Mouse (Mus musculus): ENCODE measurements at regions not wholly inside any gene's neighbourhood (a gene's known extent, or its start where the extent isn't known, plus 50 kb on each side); places are given as distances from the start of the nearest gene placed in this dataset.

DNA sequence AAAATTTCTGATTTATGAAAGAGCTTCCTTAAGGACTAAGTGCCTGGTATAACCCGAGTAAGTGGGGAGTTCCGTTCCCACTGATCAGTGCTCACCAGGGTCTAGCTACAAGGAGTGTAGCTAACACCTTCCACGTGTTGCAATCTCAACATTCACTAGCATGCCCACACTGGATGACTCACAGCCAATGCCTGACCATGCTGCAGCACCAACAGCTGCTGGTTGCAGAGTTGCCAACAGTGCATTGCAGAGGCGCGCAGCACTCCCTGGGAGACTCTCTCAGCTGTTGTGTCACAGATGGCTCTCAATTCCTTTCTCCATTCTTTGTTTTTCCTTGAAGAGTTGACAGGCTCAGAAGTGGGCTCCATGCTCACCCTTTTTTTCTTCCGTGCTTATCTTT is 787.5 kb upstream of the Tenm3 start:
- 72% methylated on average over 6 of the region's 6 CpGs for WGBS
- no peak for ATAC-seq (ENCODE audit: insufficient number of reproducible peaks, low FRiP score, low TSS enrichment, low read depth)
- no peaks in the 10 kb centered on the region for H3K9me3 ChIP-seq (ENCODE audit: control insufficient read depth, low read length)

DNA sequence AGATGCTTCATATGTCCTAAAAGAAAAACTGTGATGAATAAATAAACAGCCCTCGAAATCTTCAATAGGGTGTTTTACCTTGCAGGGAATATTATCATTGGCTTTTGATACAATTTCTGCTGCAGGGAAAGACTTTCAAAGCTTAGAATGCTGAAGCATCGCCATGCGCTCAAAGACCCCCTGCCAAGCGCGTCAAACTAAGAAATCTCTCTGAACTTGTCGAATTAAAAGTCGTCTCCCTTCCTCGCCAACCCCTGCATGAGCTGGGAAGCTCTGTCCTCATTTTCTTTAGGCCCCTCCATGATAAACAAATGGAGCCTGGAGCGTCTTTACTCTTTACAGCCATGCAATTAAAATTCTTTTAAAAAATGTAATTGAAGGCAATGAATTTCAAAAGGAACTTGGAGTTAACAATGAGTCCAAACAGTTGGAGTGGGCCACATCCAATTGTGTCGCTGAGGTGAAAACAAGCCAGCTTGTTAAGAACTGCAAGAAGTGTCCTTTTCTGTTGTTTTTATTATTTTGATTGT is 784.3 kb upstream of the Tenm3 start:
- Histone ChIP-seq H3K27me3 (ENCODE audit: control insufficient read depth, insufficient read depth, low read length) (no peaks in the 10 kb centered on the region), H3K27ac (replicated peaks; ENCODE audit: low read depth, low read length) (no peak overlapping the region), H3K4me2 (ENCODE audit: low read depth, severe bottlenecking) (no peak overlapping the region), H3K4me3 (ENCODE audit: low read depth, low read length) (no peak overlapping the region), H3K4me1 (ENCODE audit: control insufficient read depth, insufficient read depth, low read length) (no peaks in the 10 kb centered on the region), H3K36me3 (ENCODE audit: control insufficient read depth, insufficient read depth, low read length) (no peaks in the 10 kb centered on the region), H3K9ac (ENCODE audit: low read length) (no peak overlapping the region), H3K9me3 (ENCODE audit: control insufficient read depth, low read length) (no peaks in the 10 kb centered on the region)
- 28% methylated on average over 10 of the region's 10 CpGs for WGBS
- ATAC-seq (ENCODE audit: insufficient number of reproducible peaks, low FRiP score, low TSS enrichment, low read depth) (no peak), DNase-seq (ENCODE audit: low spot score) (no peak)

More for the DNA sequence above, 787.5 kb upstream of the Tenm3 start:
- DNase-seq (ENCODE audit: low spot score): no peak
- Histone ChIP-seq H3K9ac (ENCODE audit: low read length) (no peak overlapping the region), H3K27ac (replicated peaks; ENCODE audit: low read depth, low read length) (no peak overlapping the region), H3K4me2 (ENCODE audit: low read depth, severe bottlenecking) (no peak overlapping the region), H3K4me1 (ENCODE audit: control insufficient read depth, insufficient read depth, low read length) (no peaks in the 10 kb centered on the region), H3K27me3 (ENCODE audit: control insufficient read depth, insufficient read depth, low read length) (no peaks in the 10 kb centered on the region), H3K36me3 (ENCODE audit: control insufficient read depth, insufficient read depth, low read length) (no peaks in the 10 kb centered on the region), H3K4me3 (ENCODE audit: low read depth, low read length) (no peak overlapping the region)

DNA sequence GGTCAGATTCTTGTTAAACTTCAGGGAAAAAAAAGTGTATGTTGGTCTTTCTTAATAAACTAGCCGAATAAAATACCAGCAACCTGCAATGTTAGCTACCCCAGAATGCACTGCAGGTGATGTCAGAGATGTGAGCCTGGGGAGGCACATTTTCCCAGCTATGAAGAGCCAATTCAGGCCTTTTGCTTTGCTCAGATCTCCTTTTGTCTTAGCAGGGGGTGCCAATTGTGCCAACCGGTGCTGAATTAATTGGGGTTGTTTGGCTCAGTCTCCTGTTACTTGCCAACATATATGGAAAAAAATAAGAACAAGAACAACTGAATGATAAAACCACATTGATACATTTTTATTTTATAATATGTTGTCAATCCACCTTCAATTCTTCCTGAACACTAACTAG is 751.8 kb upstream of the Tenm3 start:
- H3K9me3 ChIP-seq (ENCODE audit: control insufficient read depth, low read length): no peaks in the 10 kb centered on the region
- no peak for DNase-seq (ENCODE audit: low spot score)
- H3K4me2 ChIP-seq (ENCODE audit: low read depth, severe bottlenecking): no peak overlapping the region
- no peaks in the 10 kb centered on the region for H3K27me3 ChIP-seq (ENCODE audit: control insufficient read depth, insufficient read depth, low read length)
- ATAC-seq (ENCODE audit: insufficient number of reproducible peaks, low FRiP score, low TSS enrichment, low read depth): no peak
- H3K9ac ChIP-seq (ENCODE audit: low read length): no peak overlapping the region
- no peaks in the 10 kb centered on the region for H3K36me3 ChIP-seq (ENCODE audit: control insufficient read depth, insufficient read depth, low read length)
- WGBS: 54% methylated on average over 2 of the region's 2 CpGs
- no peaks in the 10 kb centered on the region for H3K4me1 ChIP-seq (ENCODE audit: control insufficient read depth, insufficient read depth, low read length)
- no peak overlapping the region for H3K4me3 ChIP-seq (ENCODE audit: low read depth, low read length)
- H3K27ac ChIP-seq (replicated peaks; ENCODE audit: low read depth, low read length): no peak overlapping the region

DNA sequence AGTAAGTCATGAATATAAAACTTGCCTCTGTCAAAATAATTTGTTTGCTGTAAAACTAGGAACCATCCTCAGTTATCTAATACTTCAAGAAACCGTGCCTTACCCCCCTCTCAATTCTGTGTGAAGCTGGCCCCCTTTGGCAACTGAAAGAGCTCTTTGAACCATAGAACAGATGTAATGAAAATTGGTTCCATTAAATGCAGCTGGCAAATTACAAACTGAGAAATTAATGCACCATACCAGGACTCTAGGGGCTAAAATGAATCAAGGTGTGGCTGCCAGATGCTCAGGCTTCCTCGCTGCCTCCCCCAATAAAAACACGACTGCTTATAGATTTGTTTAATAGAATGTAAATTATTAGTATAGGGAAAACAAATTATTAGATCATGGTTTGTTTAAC is 723.7 kb upstream of the Tenm3 start:
- Histone ChIP-seq H3K4me3 (ENCODE audit: low read depth, low read length) (no peak overlapping the region), H3K4me1 (ENCODE audit: control insufficient read depth, insufficient read depth, low read length) (no peaks in the 10 kb centered on the region), H3K9ac (ENCODE audit: low read length) (no peak overlapping the region), H3K27ac (replicated peaks; ENCODE audit: low read depth, low read length) (no peak overlapping the region), H3K4me2 (ENCODE audit: low read depth, severe bottlenecking) (no peak overlapping the region), H3K36me3 (ENCODE audit: control insufficient read depth, insufficient read depth, low read length) (no peaks in the 10 kb centered on the region), H3K9me3 (ENCODE audit: control insufficient read depth, low read length) (no peaks in the 10 kb centered on the region), H3K27me3 (ENCODE audit: control insufficient read depth, insufficient read depth, low read length) (no peaks in the 10 kb centered on the region)
- no peak for DNase-seq (ENCODE audit: low spot score)
- ATAC-seq (ENCODE audit: insufficient number of reproducible peaks, low FRiP score, low TSS enrichment, low read depth): no peak
- 24% methylated on average over 3 of the region's 3 CpGs for WGBS

DNA sequence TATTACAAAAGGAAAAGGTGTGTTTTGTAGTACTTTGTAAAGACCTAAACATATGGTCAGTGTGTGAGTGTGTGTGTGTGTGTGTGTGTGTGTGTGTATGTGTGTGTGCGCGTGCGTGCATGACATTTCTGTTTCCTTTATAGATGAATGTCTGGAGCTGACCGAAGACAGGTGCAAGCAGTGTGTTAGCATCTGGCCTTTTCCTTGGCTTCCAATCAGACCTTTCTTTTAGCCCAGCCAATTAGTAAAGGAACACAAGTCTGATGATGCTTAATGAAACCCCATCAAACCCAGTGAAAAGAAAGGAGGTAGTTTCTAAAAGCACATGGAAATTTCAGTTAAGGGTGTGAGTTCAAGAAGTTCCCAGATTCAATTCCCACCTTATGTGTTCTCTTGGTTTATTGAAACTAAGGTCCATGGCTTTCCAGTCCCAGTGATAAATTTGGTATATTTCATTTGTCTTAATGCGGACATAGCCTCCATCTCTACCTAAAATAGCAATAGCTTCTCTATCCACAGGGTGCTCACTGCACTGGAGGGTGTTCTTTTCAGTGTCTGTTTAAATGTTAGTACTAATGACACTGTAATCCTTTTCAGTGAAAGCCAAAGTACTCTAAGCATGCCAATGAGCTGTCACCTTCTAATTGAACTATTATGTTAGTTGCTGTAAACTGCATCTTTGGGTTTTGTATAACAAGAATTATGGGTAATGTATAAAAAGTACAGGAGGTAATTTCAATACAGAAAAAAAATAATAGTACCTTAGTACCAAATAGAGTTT is 719.9 kb upstream of the Tenm3 start:
- 76% methylated on average over 5 of the region's 5 CpGs for whole genome bisulfite sequencing
- Histone ChIP-seq H3K4me1 (ENCODE audit: control insufficient read depth, insufficient read depth, low read length) (no peaks in the 10 kb centered on the region), H3K27ac (replicated peaks; ENCODE audit: low read depth, low read length) (no peak overlapping the region), H3K4me3 (ENCODE audit: low read depth, low read length) (no peak overlapping the region), H3K9me3 (ENCODE audit: control insufficient read depth, low read length) (no peaks in the 10 kb centered on the region), H3K27me3 (ENCODE audit: control insufficient read depth, insufficient read depth, low read length) (no peaks in the 10 kb centered on the region), H3K36me3 (ENCODE audit: control insufficient read depth, insufficient read depth, low read length) (no peaks in the 10 kb centered on the region), H3K9ac (ENCODE audit: low read length) (no peak overlapping the region), H3K4me2 (ENCODE audit: low read depth, severe bottlenecking) (no peak overlapping the region)
- DNase-seq (ENCODE audit: low spot score) (no peak), ATAC-seq (ENCODE audit: insufficient number of reproducible peaks, low FRiP score, low TSS enrichment, low read depth) (no peak)

DNA sequence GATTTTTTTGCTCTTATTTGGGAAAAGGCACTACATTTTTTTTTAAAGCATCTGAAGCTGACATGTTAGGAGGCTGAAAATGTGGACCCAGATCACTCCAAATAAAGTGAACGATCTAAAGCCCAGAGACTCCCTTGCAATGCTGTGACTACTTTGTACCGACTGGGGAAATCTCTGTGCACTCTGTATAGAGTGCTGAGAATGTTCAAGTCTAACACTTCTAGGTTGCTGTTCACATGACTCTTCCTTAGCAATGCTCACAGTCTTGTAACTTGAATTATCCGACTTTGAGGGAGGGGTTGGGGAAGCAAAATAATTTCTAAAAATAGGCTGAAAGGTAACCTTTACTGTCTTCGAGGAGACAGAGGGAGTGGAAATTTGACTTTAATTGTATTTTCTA is 719.2 kb upstream of the Tenm3 start:
- Histone ChIP-seq H3K36me3 (ENCODE audit: control insufficient read depth, insufficient read depth, low read length) (no peaks in the 10 kb centered on the region), H3K9me3 (ENCODE audit: control insufficient read depth, low read length) (no peaks in the 10 kb centered on the region), H3K4me3 (ENCODE audit: low read depth, low read length) (no peak overlapping the region), H3K27me3 (ENCODE audit: control insufficient read depth, insufficient read depth, low read length) (no peaks in the 10 kb centered on the region), H3K27ac (replicated peaks; ENCODE audit: low read depth, low read length) (no peak overlapping the region), H3K9ac (ENCODE audit: low read length) (no peak overlapping the region), H3K4me2 (ENCODE audit: low read depth, severe bottlenecking) (no peak overlapping the region), H3K4me1 (ENCODE audit: control insufficient read depth, insufficient read depth, low read length) (no peaks in the 10 kb centered on the region)
- DNase-seq (ENCODE audit: low spot score): no peak
- 85% methylated on average over 4 of the region's 4 CpGs for WGBS
- ATAC-seq (ENCODE audit: insufficient number of reproducible peaks, low FRiP score, low TSS enrichment, low read depth): no peak

DNA sequence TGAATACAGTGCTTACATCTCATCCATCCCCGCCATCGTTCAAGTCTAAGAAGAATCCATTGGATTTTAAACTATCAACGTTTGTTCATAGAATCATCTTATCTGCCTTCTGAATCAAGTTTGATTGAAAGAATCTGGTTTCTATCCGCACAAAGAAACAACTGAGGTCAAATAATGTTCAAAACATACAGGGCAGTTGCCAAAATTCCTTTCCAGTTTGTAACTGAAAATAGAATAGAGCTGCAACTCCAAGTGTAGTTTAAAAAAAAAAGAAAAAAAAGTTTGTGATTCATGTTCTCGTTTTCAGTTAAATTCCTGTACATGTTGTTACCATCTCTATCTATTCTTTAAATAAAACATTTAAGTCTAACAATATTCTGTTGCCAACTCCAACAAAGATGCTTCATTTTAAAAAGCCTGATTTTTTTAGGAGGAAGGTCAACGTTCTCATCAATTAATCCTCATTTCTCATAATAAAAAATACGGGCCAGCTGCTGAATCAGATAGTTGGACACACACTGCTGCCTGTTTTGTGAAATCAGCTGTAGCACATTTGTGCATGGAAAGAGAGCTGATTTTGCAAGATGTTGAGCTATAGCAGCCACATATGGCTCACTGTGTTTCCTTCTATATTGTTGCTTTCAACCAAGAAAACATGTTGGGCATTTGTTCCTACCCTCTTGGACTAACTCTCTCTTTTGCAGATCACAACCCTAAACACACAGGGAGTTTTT is 712.1 kb upstream of the Tenm3 start:
- H3K27ac ChIP-seq (replicated peaks; ENCODE audit: low read depth, low read length): no peak overlapping the region
- no peaks in the 10 kb centered on the region for H3K9me3 ChIP-seq (ENCODE audit: control insufficient read depth, low read length)
- no peaks in the 10 kb centered on the region for H3K27me3 ChIP-seq (ENCODE audit: control insufficient read depth, insufficient read depth, low read length)
- H3K36me3 ChIP-seq (ENCODE audit: control insufficient read depth, insufficient read depth, low read length): no peaks in the 10 kb centered on the region
- no peak overlapping the region for H3K4me3 ChIP-seq (ENCODE audit: low read depth, low read length)
- no peaks in the 10 kb centered on the region for H3K4me1 ChIP-seq (ENCODE audit: control insufficient read depth, insufficient read depth, low read length)
- DNase-seq (ENCODE audit: low spot score) (no peak), ATAC-seq (ENCODE audit: insufficient number of reproducible peaks, low FRiP score, low TSS enrichment, low read depth) (no peak)
- no peak overlapping the region for H3K4me2 ChIP-seq (ENCODE audit: low read depth, severe bottlenecking)
- WGBS: 86% methylated on average over 7 of the region's 7 CpGs
- no peak overlapping the region for H3K9ac ChIP-seq (ENCODE audit: low read length)

DNA sequence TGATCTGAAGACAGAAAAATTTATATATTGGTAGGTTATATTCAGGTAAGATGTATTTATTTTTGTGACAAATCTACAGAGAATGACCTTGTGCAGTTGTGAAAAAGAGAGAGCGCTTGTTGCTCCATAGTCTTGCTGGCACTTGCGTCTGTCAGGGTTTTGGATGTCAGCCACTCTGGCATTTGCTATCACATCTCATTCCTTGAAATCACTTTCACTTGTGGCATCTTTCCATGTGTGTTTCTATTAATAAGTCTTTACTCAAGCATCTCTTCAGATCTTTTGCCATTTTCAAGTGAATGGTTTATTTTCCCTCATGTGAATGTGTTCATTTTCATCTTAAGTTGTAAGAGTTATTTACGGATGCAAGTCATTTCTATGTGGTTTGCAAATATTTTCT is 709.4 kb upstream of the Tenm3 start:
- no peak overlapping the region for H3K27ac ChIP-seq (replicated peaks; ENCODE audit: low read depth, low read length)
- no peak for ATAC-seq (ENCODE audit: insufficient number of reproducible peaks, low FRiP score, low TSS enrichment, low read depth)
- no peak overlapping the region for H3K9ac ChIP-seq (ENCODE audit: low read length)
- no peak overlapping the region for H3K4me3 ChIP-seq (ENCODE audit: low read depth, low read length)
- no peaks in the 10 kb centered on the region for H3K36me3 ChIP-seq (ENCODE audit: control insufficient read depth, insufficient read depth, low read length)
- H3K4me2 ChIP-seq (ENCODE audit: low read depth, severe bottlenecking): no peak overlapping the region
- WGBS: 95% methylated on average over 3 of the region's 3 CpGs
- DNase-seq (ENCODE audit: low spot score): no peak
- H3K9me3 ChIP-seq (ENCODE audit: control insufficient read depth, low read length): no peaks in the 10 kb centered on the region
- H3K4me1 ChIP-seq (ENCODE audit: control insufficient read depth, insufficient read depth, low read length): no peaks in the 10 kb centered on the region
- no peaks in the 10 kb centered on the region for H3K27me3 ChIP-seq (ENCODE audit: control insufficient read depth, insufficient read depth, low read length)
